Mouse (Mus musculus) fat pad, adult 2 months (tissue): ENCODE data around the gene Trpv2.

Experiments used
- DNase-seq: peaks from one replicate; pipeline ENCODE4 v3.0.0-alpha.2; 2011; ENCODE audit warnings: low read depth, low spot score; ENCODE audit errors: extremely low read depth

Trpv2 gene

GRCm38 (mm10) chr11:62558152-62558551 lies 16.1 kb upstream of the Trpv2 start:
- DNase-seq, result no peak

- DNase-seq, result no peak
Measured at GRCm38 (mm10) chr11:62558961-62559646, 15.2 kb upstream of the Trpv2 start.

- no peak for DNase-seq
Measured at GRCm38 (mm10) chr11:62560463-62561016, 13.7 kb upstream of the Trpv2 start.

GRCm38 (mm10) chr11:62563590-62563989 lies 10.7 kb upstream of the Trpv2 start:
- no peak for DNase-seq

GRCm38 (mm10) chr11:62565747-62566146 lies 8.5 kb upstream of the Trpv2 start:
- no peak for DNase-seq

GRCm38 (mm10) chr11:62566211-62566610 lies 8.1 kb upstream of the Trpv2 start:
- DNase-seq, result no peak

GRCm38 (mm10) chr11:62568300-62568699 lies 6.0 kb upstream of the Trpv2 start:
- peak; percentile 87 for DNase-seq

GRCm38 (mm10) chr11:62574703-62575085 lies 408 bp downstream of the Trpv2 start:
- no peak for DNase-seq

GRCm38 (mm10) chr11:62575297-62575658 lies 992 bp downstream of the Trpv2 start:
- DNase-seq, result no peak

- DNase-seq, result no peak
Measured at GRCm38 (mm10) chr11:62575659-62576438, 1.6 kb downstream of the Trpv2 start.

- DNase-seq, result no peak
Measured at GRCm38 (mm10) chr11:62576530-62577152, 2.4 kb downstream of the Trpv2 start.

- DNase-seq, result no peak
Measured at GRCm38 (mm10) chr11:62583031-62583430, 8.7 kb downstream of the Trpv2 start.

GRCm38 (mm10) chr11:62584671-62585206 lies 10.5 kb downstream of the Trpv2 start:
- no peak for DNase-seq

GRCm38 (mm10) chr11:62587034-62587433 lies 12.7 kb downstream of the Trpv2 start:
- no peak for DNase-seq

GRCm38 (mm10) chr11:62589391-62589790 lies 15.1 kb downstream of the Trpv2 start:
- no peak for DNase-seq

- no peak for DNase-seq
Measured at GRCm38 (mm10) chr11:62591026-62591425, 16.7 kb downstream of the Trpv2 start.

GRCm38 (mm10) chr11:62591904-62592575 lies 17.8 kb downstream of the Trpv2 start:
- DNase-seq, result no peak

GRCm38 (mm10) chr11:62598571-62598970 lies 24.3 kb downstream of the Trpv2 start:
- DNase-seq, result no peak

GRCm38 (mm10) chr11:62601732-62602618 lies 27.7 kb downstream of the Trpv2 start:
- DNase-seq, result no peak
